Mouse (Mus musculus) MEL (cell line): ENCODE data around the gene Stac. TPM values are rescaled to one million over a fixed set of nuclear protein-coding genes. Genes with fewer than 3 reads are reported as not detected.

ENCODE experiments used
- DNase-seq: peaks from one replicate; pipeline ENCODE4 v3.0.0; 2011; ENCODE audit warnings: low read depth, low spot score
- H3K27ac ChIP-seq: 2 replicates; pipeline ENCODE4 v1.5.1; 2012; ENCODE audit warnings: low read depth, mild to moderate bottlenecking, control low read depth, low read length, moderate library complexity; ENCODE audit not compliant: control insufficient read depth
- H3K27me3 ChIP-seq, 2 experiments: fragments of 150-350 bp in 1 of 2; sonication (generic) in 1 of 2; 2 replicates each; pipeline ENCODE4 v1.6.1; 2012; ENCODE audit warnings: low read length in 2 of 2, mild to moderate bottlenecking in 2 of 2, improper control_type of control experiment in 1 of 2, moderate library complexity in 1 of 2; ENCODE audit not compliant: insufficient read depth in 2 of 2, control insufficient read depth in 1 of 2
- H3K36me3 ChIP-seq, 2 experiments: 2 replicates each; pipeline ENCODE4 v1.6.1; 2012 to 2014; ENCODE audit warnings: low read length in 2 of 2, improper control_type of control experiment in 1 of 2, inconsistent platforms in 1 of 2, mild to moderate bottlenecking in 1 of 2; ENCODE audit not compliant: insufficient read depth in 2 of 2, control insufficient read depth in 1 of 2
- H3K4me1 ChIP-seq, 2 experiments: fragments of 150-350 bp in 1 of 2; sonication (generic) in 1 of 2; 2 replicates each; pipeline ENCODE4 v1.6.1; 2012; ENCODE audit warnings: low read length in 2 of 2, improper control_type of control experiment in 1 of 2, mild to moderate bottlenecking in 1 of 2; ENCODE audit not compliant: insufficient read depth in 2 of 2, control insufficient read depth in 1 of 2
- H3K4me3 ChIP-seq, 2 experiments: fragments of 150-350 bp in 1 of 2; sonication (generic) in 1 of 2; 2 replicates each; pipeline ENCODE4 v1.5.1; 2012; ENCODE audit warnings: low read depth in 2 of 2, low read length in 2 of 2, mild to moderate bottlenecking in 2 of 2, moderate library complexity in 2 of 2, control low read depth in 1 of 2, improper control_type of control experiment in 1 of 2; ENCODE audit not compliant: control insufficient read depth in 1 of 2, insufficient read depth in 1 of 2
- H3K79me2 ChIP-seq: 2 replicates; pipeline ENCODE4 v1.6.1; 2012; ENCODE audit warnings: mild to moderate bottlenecking, low read length, moderate library complexity; ENCODE audit not compliant: control insufficient read depth, poor library complexity, insufficient read depth
- H3K9ac ChIP-seq: 2 replicates; pipeline ENCODE4 v1.6.1; 2012; ENCODE audit warnings: low read depth, mild to moderate bottlenecking, control low read depth, low read length, moderate library complexity; ENCODE audit not compliant: control insufficient read depth, poor library complexity, severe bottlenecking
- H3K9me3 ChIP-seq: fragments of 150-350 bp; sonication (generic); replicated peaks from 2 replicates; pipeline ENCODE4 v1.6.1; 2012; ENCODE audit warnings: mild to moderate bottlenecking, low read length, improper control_type of control experiment, moderate library complexity; ENCODE audit not compliant: insufficient read depth
- E2F4 ChIP-seq: IDR thresholded peaks from 2 replicates; pipeline ENCODE4 v1.6.1; 2011; ENCODE audit warnings: low read depth, low read length, improper control_type of control experiment, borderline replicate concordance
- ELF1 ChIP-seq: IDR thresholded peaks from 2 replicates; pipeline ENCODE4 v1.6.1; 2014; ENCODE audit warnings: low read depth, mild to moderate bottlenecking, inconsistent platforms, low read length, improper control_type of control experiment, moderate library complexity
- EP300 ChIP-seq, 2 experiments: IDR thresholded peaks; 2 replicates each; pipeline ENCODE4 v1.6.1; 2011; ENCODE audit warnings: improper control_type of control experiment in 2 of 2, low read length in 2 of 2, low read depth in 1 of 2, mild to moderate bottlenecking in 1 of 2
- GABPA ChIP-seq: IDR thresholded peaks from 2 replicates; pipeline ENCODE4 v1.6.1; 2012; ENCODE audit warnings: low read depth, mild to moderate bottlenecking, inconsistent platforms, low read length, improper control_type of control experiment, moderate library complexity
- JUND ChIP-seq: IDR thresholded peaks from 2 replicates; pipeline ENCODE4 v1.6.1; 2011; ENCODE audit warnings: low read depth, mild to moderate bottlenecking, improper control_type of control experiment, low read length
- MAZ ChIP-seq: IDR thresholded peaks from 2 replicates; pipeline ENCODE4 v1.6.1; 2012; ENCODE audit warnings: low read depth, mild to moderate bottlenecking, inconsistent platforms, low read length, improper control_type of control experiment
- MYB ChIP-seq: IDR thresholded peaks from 2 replicates; pipeline ENCODE4 v1.6.1; 2011; ENCODE audit warnings: mild to moderate bottlenecking, low read depth, low read length, improper control_type of control experiment
- MYC ChIP-seq: IDR thresholded peaks from 2 replicates; pipeline ENCODE4 v1.6.1; 2011; ENCODE audit warnings: low read depth, mild to moderate bottlenecking, low read length, improper control_type of control experiment, moderate library complexity
- NRF1 ChIP-seq: IDR thresholded peaks from 2 replicates; pipeline ENCODE4 v1.6.1; 2014; ENCODE audit warnings: low read depth, mild to moderate bottlenecking, inconsistent platforms, low read length, improper control_type of control experiment, moderate library complexity; ENCODE audit not compliant: poor library complexity, insufficient read depth, severe bottlenecking
- POLR2A ChIP-seq, 2 experiments: IDR thresholded peaks; 2 replicates each; pipeline ENCODE4 v1.6.1; 2011 to 2012; ENCODE audit warnings: low read length in 2 of 2, mild to moderate bottlenecking in 2 of 2, control low read depth in 1 of 2, improper control_type of control experiment in 1 of 2, low read depth in 1 of 2, moderate library complexity in 1 of 2; ENCODE audit not compliant: control insufficient read depth in 1 of 2, insufficient read depth in 1 of 2, poor library complexity in 1 of 2
- POLR2AphosphoS2 ChIP-seq: IDR thresholded peaks from 2 replicates; pipeline ENCODE4 v1.6.1; 2011; ENCODE audit warnings: low read length, improper control_type of control experiment
- RAD21 ChIP-seq: IDR thresholded peaks from 2 replicates; pipeline ENCODE4 v1.6.1; 2011; ENCODE audit warnings: mild to moderate bottlenecking, low read depth, low read length, improper control_type of control experiment
- RCOR1 ChIP-seq: IDR thresholded peaks from 2 replicates; pipeline ENCODE4 v1.6.1; 2012; ENCODE audit warnings: low read depth, mild to moderate bottlenecking, inconsistent platforms, low read length, improper control_type of control experiment
- UBTF ChIP-seq: IDR thresholded peaks from 2 replicates; pipeline ENCODE4 v1.6.1; 2012; ENCODE audit warnings: low read depth, mild to moderate bottlenecking, inconsistent platforms, low read length, improper control_type of control experiment, moderate library complexity, borderline replicate concordance; ENCODE audit not compliant: insufficient read depth
- ZC3H11A ChIP-seq: IDR thresholded peaks from 2 replicates; pipeline ENCODE4 v1.6.1; 2012; ENCODE audit warnings: low read depth, mild to moderate bottlenecking, inconsistent platforms, low read length, improper control_type of control experiment
- ZKSCAN1 ChIP-seq: IDR thresholded peaks from 2 replicates; pipeline ENCODE4 v1.6.1; 2012; ENCODE audit warnings: low read depth, mild to moderate bottlenecking, inconsistent platforms, low read length, improper control_type of control experiment, moderate library complexity
- ZMIZ1 ChIP-seq: IDR thresholded peaks from 2 replicates; pipeline ENCODE4 v1.6.1; 2012; ENCODE audit warnings: low read depth, mild to moderate bottlenecking, inconsistent platforms, low read length, improper control_type of control experiment, moderate library complexity
- polyA plus RNA-seq, 2 experiments: library from polyadenylated mRNA; stranded (reverse) in 1 of 2; unstranded in 1 of 2; fragments of >175 nt in 1 of 2; fragments of >200 nt in 1 of 2; gene quantifications; 2 replicates each; pipeline versions ENCODE4 v1.2.1 to v1.2.4; 2012; ENCODE audit warnings: low replicate concordance in 2 of 2, low read depth in 1 of 2; ENCODE audit not compliant: insufficient read length in 2 of 2, insufficient read depth in 1 of 2, missing spikeins in 1 of 2
- total RNA-seq: library from RNA; depleted of rRNA; stranded (reverse); fragments of 300-350 nt; gene quantifications from 2 replicates; pipeline ENCODE4 v1.2.3, GENCODE M21; 2012; rRNA removed

Stac gene
- total RNA-seq (not detected in 2 replicates), polyA plus RNA-seq (not detected)

GRCm38 (mm10) chr9:111689680-111690483 lies at the start of gene Stac:
Gene Stac (minus strand): TSS chr9:111690348.
- no peaks in the 10 kb centered on the region for H3K79me2 ChIP-seq
- no peak for DNase-seq
- H3K36me3 ChIP-seq = no peaks in the 10 kb centered on the region
- no peak within 1 kb of the TSS for H3K4me3 ChIP-seq
- no peaks in the 10 kb centered on the region for H3K9me3 ChIP-seq
- no peak within 1 kb of the TSS for H3K27ac ChIP-seq
- H3K9ac ChIP-seq = no peak within 1 kb of the TSS
- no peaks in the 10 kb centered on the region for H3K4me1 ChIP-seq
- TF ChIP-seq E2F4 (no peak), MYB (no peak), ZKSCAN1 (no peak), ZMIZ1 (no peak), POLR2AphosphoS2 (no peak), GABPA (no peak), NRF1 (no peak), ELF1 (no peak), MAZ (no peak), EP300 (IDR thresholded peaks at IDR 0.05; ENCODE audit: low read depth in 1 of 2, low read length in 2 of 2) (no peak), ZC3H11A (no peak), MYC (no peak), RCOR1 (no peak), POLR2A (IDR thresholded peaks at IDR 0.05; ENCODE audit: control insufficient read depth in 1 of 2, insufficient read depth in 1 of 2, low read depth in 1 of 2, low read length in 2 of 2, poor library complexity in 1 of 2) (no peak), RAD21 (no peak)
- no peaks in the 10 kb centered on the region for H3K27me3 ChIP-seq

- no peak for DNase-seq
- Histone ChIP-seq H3K27ac (no peak overlapping the region), H3K4me1 (no peaks in the 10 kb centered on the region), H3K9ac (no peak overlapping the region), H3K79me2 (no peaks in the 10 kb centered on the region), H3K27me3 (no peaks in the 10 kb centered on the region), H3K9me3 (no peaks in the 10 kb centered on the region), H3K4me3 (no peak overlapping the region), H3K36me3 (no peaks in the 10 kb centered on the region)
- no peak for TF ChIP-seq GABPA
- no peak for TF ChIP-seq MYB
- TF ChIP-seq JUND = no peak
- TF ChIP-seq POLR2A (IDR thresholded peaks at IDR 0.05; ENCODE audit: control insufficient read depth in 1 of 2, insufficient read depth in 1 of 2, low read depth in 1 of 2, low read length in 2 of 2, poor library complexity in 1 of 2) = no peak
- TF ChIP-seq RCOR1 = no peak
- no peak for TF ChIP-seq UBTF
These were observed 49.5 kb upstream of the Stac start for GRCm38 (mm10) chr9:111739431-111740245.
